Mouse (Mus musculus) thymus, postnatal 10 days (tissue): ENCODE data around the gene Vmn1r129.
"Not testable (repeated sequence)": the region's sequence is repeated elsewhere in the genome, so short reads cannot be mapped to it uniquely, and the experiment has no call there.

Source experiments
- DNase-seq, 2 experiments: peaks; one replicate each; pipeline ENCODE4 v3.0.0; 2021; ENCODE audit warnings: low spot score in 2 of 2

Vmn1r129 gene

GRCm38 (mm10) chr7:21361191-21361590 lies at the start of gene Vmn1r129:
Gene Vmn1r129, minus strand, starts transcription at chr7:21361291.
- DNase-seq = not testable (repeated sequence)

DNA sequence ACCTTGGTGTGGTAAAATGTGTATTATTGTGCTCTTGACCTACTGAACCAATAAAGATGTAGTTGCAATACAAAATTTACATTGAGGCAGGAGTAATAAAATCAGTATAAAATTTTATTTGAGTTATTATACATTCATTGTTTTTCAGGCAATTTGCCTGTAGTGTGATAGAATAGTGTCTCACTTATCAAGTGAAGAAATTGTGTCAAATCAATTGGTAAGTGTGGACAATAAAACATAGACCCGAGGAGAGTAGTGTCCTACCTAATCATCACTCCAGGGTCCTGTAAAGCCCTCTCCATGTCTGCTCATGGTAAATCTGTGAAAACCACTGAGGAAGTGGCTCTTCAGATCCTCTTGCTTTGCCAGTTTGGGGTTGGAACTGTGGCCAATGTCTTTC lies 12.0 kb downstream of the Vmn1r129 start, which contains the start of gene Vmn1r128:
Vmn1r128 (plus strand) TSS at position 301 of the 400 bp plus-strand sequence.
- DNase-seq = not testable (repeated sequence)

- DNase-seq = not testable (repeated sequence)
These were observed 41.3 kb downstream of the Vmn1r129 start, which contains the start of gene Vmn1r127 for GRCm38 (mm10) chr7:21319761-21320160. Gene Vmn1r127, minus strand, starts transcription at chr7:21319861.
